Mouse (Mus musculus) central nervous system, embryonic 11.5 days (tissue): ENCODE measurements around the gene Cfap58. TPM values are rescaled to one million over a fixed set of nuclear protein-coding genes. Genes with fewer than 3 reads are reported as not detected.

Experiments used
- polyA plus RNA-seq: library from polyadenylated mRNA; depleted of rRNA; stranded (reverse); fragments of >200 nt; gene quantifications from 2 replicates; pipeline ENCODE4 v1.2.3, GENCODE M21; 2012; rRNA removed

The Cfap58 gene
- polyA plus RNA-seq = 0.11 and 0.25 TPM in 2 replicates

DNA sequence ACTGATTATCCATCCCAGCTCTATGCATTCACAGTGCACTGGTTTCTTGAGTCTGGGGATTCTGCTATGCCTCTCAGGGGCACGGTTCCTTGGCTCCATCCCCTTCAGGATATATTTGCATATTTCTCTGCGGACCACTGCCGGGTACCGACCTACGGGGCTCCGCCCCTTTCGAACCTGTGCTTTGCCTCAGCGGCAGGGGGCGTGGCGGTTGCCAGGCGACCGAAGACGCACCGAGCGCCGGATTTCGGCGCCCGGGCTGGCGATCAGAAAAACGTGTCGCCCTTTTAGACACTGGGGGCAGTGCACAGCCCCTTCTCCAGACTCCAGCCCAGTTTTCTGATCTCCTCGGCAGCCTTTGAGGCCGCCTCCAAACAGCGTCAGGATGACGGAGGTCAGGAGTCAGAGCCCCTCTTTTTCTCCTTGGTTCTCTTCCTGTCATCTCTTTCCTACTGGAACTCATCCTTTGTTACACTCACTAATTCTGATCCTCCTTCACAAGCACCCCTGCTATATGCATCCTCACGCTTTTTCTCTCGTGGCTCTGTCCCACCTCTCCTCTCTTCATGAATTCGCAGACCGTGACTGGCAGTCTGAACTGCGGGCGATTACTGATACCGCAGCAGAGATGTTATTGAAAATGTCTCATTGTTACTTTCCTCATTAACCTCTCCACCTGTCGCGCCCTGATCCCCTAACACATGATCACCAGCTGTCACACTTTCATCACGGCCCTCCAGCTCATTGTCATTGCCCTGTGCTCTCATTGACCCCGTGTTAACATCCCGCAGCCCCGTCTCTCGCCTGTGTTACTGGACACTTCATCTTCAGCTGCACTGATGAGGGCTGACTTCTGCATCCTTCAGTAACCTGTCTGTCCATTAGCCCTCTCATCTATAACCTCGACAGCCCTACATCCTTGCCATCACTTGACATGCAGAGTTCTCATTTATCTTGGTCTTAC lies at the start of gene Cfap58:
Cfap58 (plus strand) TSS at position 233 of the 964 bp plus-strand sequence.

DNA sequence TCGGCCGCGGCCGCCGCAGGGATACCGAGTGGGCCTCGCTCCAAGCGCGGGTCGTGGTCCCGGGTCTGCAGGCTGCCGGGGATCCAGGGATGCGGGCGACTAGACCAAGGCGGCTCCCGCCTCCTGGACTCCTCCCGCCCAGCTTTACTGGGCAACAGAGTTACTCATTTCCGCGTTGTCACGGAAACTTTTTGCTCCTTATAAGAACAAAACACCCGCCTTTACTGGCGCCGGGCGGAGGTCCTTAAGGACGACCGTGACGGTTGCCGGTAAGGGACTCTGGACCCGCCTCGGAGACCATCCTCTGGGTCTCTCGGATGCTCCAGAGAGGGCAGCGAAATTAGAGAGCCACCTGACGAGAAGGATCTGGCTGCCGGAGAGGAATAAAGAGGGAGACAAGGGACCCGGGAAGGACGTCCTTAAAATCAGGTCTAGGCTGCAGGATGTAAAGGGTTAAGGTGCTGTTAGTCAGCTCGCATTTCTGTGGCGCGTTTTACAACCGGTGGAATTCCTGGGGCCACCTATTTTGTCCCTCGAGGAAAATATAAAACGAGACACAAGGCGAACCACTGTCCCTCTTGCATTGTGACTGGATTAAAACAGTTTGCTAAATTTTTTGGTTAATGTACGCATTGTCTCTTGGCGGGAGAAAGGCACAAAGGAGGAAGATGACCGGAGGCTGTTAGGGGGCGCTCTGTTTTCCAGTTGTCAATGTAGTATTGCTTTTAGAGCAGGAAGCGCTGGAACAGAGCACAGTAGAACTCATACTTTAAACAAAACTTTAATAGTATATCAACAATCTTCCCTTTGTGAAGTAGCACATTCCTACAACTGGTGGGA lies 18.1 kb upstream of the Cfap58 start, which contains the start of the genes Cfap43 and Itprip:
Cfap43 (minus strand) TSS at position 162 of the 840 bp plus-strand sequence.
Itprip (minus strand) TSS at position 174 of the 840 bp plus-strand sequence.

Other genes starting within 250 kb of the Cfap58 start
- gene Col17a1, start 245.6 kb upstream of the Cfap58 start, polyA plus RNA-seq = 0.55 and 1.4 TPM in 2 replicates
- gene Sfr1, start 206.0 kb upstream of the Cfap58 start, polyA plus RNA-seq = 133 and 161 TPM in 2 replicates
- gene Gsto1, start 82.7 kb upstream of the Cfap58 start, polyA plus RNA-seq = 40.7 and 67.5 TPM in 2 replicates
- 0.92 and 1.1 TPM in 2 replicates for gene Gsto2, start 72.1 kb upstream of the Cfap58 start, polyA plus RNA-seq
- gene Cfap43, start 18.4 kb upstream of the Cfap58 start, polyA plus RNA-seq = 0.31 and 0.64 TPM in 2 replicates
- gene Itprip, start 18.4 kb upstream of the Cfap58 start, polyA plus RNA-seq = 10.5 and 11.2 TPM in 2 replicates